Mouse (Mus musculus): ENCODE results near the gene Krt82. TPM values are rescaled to one million over a fixed set of nuclear protein-coding genes. Genes with fewer than 3 reads are reported as not detected.
A peak's percentile ranks its signal among the peaks of the same experiment; 100 is the strongest.
"Not testable (repeated sequence)": the region's sequence is repeated elsewhere in the genome, so short reads cannot be mapped to it uniquely, and the experiment has no call there.

The Krt82 gene
- total RNA-seq, 2 experiments from 2014 or later: not detected

DNA sequence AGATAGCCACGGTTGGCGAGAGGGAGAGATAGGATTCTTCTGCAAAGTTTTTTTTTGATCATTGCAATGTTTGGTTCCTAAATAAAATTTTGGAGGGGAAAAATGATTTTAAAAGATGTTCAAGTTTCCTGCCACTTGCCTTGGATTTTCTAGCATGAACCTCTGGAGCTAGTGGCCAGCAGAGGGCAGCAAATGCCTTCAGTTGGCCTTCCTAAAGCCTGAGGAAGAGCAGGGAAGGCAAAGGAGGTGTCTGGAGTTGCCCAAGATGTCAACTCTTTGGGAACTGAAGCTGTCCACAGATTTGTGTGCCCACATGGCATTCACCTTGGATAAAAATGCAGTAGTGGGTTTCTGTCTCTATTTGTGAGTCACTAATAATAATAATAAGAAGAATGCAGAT lies 30.7 kb downstream of the Krt82 start:
- peak; percentile 70 to 86 for DNase-seq (ENCODE audit: low spot score in 2 of 2)

DNA sequence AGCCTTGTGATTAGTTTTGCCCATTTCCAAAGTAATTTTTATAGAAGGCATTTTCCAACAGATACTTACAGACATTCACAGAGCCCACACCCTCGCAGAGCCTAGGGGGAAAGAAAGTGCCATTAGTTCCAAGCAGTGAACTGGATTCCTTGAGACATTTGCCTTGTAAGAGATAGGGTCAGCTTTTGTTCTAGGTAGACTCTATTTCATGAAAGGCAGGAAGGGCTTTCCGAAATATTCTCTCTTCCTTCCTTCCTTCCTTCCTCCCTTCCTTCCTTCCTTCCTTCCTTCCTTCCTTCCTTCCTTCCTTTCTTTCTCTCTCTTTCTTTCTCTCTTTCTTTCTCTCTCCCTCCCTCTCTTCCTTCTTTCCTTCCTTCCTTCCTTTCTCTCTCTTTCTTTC lies 33.3 kb downstream of the Krt82 start, which contains the start of gene Gm49425:
Gene Gm49425 (minus strand): TSS at position 101 of the 400 bp plus-strand sequence.
- DNase-seq (ENCODE audit: low spot score in 2 of 2): not testable (repeated sequence)

DNA sequence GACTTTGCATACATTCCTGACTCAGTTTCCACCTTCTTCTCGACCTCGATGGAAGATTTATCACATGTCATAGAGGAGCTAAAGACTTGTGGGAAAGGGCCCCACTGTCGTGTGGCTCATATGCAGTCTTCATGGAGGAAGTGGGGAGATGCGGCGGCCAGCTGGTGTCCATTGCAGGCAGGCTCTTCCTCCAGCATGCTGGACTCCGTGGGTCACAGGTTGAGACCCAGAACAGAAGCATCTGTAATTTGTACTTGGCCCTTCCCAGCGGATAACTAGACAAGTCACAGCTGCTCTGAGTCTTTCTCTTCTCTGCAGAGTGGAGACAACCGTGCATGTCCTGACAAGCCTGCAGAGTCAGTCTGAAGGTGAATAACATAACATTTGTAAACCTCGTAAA lies 42.2 kb downstream of the Krt82 start:
- DNase-seq (ENCODE audit: low spot score in 2 of 2): no peak

DNA sequence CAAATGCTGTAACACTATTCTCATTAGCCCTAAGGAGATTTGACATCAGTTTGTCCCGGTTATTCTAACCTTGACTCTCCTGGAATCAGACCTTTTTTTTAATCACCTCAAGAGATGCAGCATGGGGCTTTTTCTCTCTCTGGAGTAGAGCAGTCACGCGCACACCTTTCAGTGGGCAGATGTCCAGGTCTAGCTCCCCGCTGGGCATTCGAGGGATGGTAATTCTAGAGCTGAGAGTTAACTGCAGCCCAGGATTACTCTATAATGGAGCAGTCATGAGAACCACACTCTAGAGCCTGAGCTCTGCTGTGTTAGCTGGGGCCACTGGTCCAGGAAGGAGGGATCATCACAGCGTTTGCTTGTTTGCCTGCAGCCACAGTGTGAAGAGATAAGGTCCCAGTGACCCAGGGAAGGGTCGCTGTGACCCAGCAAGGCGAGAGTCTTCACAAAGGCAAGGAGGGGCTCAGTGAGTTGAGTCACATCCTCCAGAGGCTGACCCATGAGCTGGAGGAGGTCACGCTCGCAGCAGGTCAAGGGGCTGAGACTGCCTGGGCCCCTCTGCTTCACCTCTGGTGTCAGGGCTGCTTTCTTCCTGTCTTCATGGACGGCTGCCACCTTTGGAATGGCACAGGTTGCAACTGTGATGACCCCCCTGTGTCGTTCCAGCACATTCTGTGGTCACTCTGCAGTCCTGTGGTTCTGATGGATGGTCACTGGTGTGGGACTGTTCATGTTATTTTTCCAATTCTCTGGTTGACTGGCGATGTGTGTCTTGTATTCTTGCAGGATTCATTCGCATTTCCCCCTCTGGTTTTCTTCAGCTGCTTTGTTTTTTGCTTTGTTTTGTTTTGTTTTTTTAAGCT lies 43.3 kb downstream of the Krt82 start:
- DNase-seq (ENCODE audit: low spot score in 2 of 2): no peak

DNA sequence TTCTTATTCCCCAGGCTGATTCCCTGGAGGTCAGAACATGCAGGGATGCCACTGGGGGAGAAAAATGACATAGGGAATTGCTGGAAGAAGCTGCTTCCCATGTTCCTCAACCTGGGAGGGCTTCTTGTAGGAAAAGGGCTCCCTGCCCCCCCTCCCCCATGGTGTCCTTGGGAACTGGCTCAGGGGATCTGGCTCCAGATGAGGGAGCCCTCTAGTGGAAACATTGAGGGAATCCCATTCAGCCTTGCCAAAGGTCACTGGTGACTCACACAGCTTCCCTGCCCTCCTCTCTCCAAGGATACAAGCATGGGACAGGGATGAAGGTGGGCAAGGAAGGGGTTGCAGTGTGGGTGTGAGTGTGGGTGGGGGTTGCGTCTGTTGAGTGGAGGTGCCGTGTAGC lies 53.3 kb downstream of the Krt82 start:
- DNase-seq (ENCODE audit: low spot score in 2 of 2): peak in 1 of 2 experiments; percentile 42

DNA sequence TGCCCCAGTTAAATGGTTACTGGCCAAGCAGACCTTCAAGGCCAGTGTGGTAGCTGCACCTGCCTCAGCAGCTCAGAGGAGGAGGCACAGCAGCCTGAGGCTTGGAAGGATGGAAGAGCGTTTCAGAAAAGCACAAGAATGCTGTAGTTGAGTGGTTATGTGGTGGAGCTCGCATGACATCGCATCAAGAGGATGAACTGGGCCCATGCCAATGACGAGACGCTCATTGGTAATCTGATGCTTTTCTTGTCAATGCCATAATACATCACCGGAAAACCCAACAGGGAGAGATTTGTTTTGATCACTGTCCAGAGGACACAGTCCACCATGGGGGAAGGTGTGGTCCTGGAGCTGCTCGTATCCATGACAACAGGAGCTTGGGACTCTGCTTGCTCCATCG lies 55.2 kb downstream of the Krt82 start:
- no peak for DNase-seq (ENCODE audit: low spot score in 2 of 2)

DNA sequence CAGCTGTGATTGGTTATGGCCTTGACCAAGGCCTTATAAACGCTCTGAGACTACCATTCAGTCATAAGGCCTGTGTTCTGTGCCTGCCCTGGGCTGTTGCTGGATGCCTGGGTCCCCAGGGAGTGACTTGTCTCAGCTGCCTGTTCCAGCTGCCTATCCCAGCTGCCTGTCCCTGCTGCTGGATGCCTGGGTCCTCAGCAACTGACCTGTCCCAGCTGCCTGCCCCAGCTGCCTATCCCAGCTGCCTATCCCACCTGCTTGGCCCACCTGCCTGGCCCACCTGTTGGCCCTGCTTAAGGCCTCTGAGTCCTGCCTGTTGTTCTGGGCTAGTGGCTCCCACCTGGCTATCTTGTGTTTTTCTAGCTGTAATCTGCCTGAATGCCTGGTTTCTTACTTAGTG lies 56.3 kb downstream of the Krt82 start:
- no peak for DNase-seq (ENCODE audit: low spot score in 2 of 2)

GRCm38 (mm10) chr15:101493713-101494112 lies 56.8 kb downstream of the Krt82 start:
- no peak for DNase-seq (ENCODE audit: low spot score in 2 of 2)

GRCm38 (mm10) chr15:101492718-101493117 lies 57.7 kb downstream of the Krt82 start:
- no peak for DNase-seq (ENCODE audit: low spot score in 2 of 2)

GRCm38 (mm10) chr15:101491431-101491830 lies 59.0 kb downstream of the Krt82 start, which contains the start of gene Krt83:
Gene Krt83 (minus strand): TSS chr15:101491512.
- DNase-seq (ENCODE audit: low spot score in 2 of 2): no peak

Small RNAs within 50 kb of the gene (microRNA-seq; reads per million reads assigned to microRNA genes)
- gene Gm44393 (0 reads per million in 2 experiments), gene Gm44460 (0 reads per million in 2 experiments)

Other genes starting within 250 kb of the Krt82 start
- under 1 TPM; 0.25 to 0.40 TPM for gene Krt80, start 180.5 kb downstream of the Krt82 start, total RNA-seq (2021)
- gene Krt7, start 139.6 kb downstream of the Krt82 start, total RNA-seq (2021): not detected
- under 1 TPM; 0.18 to 0.40 TPM for gene Krt87, start 111.9 kb downstream of the Krt82 start, total RNA-seq (2021)
- gene Krt88, start 102.9 kb downstream of the Krt82 start, total RNA-seq (2021): not detected
- gene Krt81, start 86.9 kb downstream of the Krt82 start, total RNA-seq (2021): not detected
- gene Krt86, start 77.2 kb downstream of the Krt82 start, total RNA-seq (2021): under 1 TPM in 1 of 2 experiments, not detected in 1; 0.15 TPM
- not detected for gene Krt83, start 59.2 kb downstream of the Krt82 start, total RNA-seq (2021)
- not detected for gene Gm49425, start 33.4 kb downstream of the Krt82 start, total RNA-seq (2021)
- not detected for gene Krt84, start 17.8 kb downstream of the Krt82 start, total RNA-seq (2021)
- not detected for gene Krt90, start 12.3 kb upstream of the Krt82 start, total RNA-seq (2021)
- gene Krt75, start 23.2 kb upstream of the Krt82 start, total RNA-seq (2021): not detected
- not detected for gene Gm5414, start 77.5 kb upstream of the Krt82 start, total RNA-seq (2021)
- gene Gm5478, start 96.7 kb upstream of the Krt82 start, total RNA-seq (2021): not detected
- gene Krt6b, start 129.6 kb upstream of the Krt82 start, total RNA-seq (2021): not detected
- gene Krt6a, start 143.6 kb upstream of the Krt82 start, total RNA-seq (2021): not detected
- gene Krt5, start 162.2 kb upstream of the Krt82 start, total RNA-seq (2021): under 1 TPM; 0.43 to 0.84 TPM
- not detected for gene Krt71, start 192.4 kb upstream of the Krt82 start, total RNA-seq (2021)
- not detected for gene Krt72, start 235.8 kb upstream of the Krt82 start, total RNA-seq (2021)

Measured in layer of hippocampus, adult 18-20 months (tissue).